Mouse (Mus musculus): ENCODE data around the gene Atg16l2.

Gene Atg16l2

DNA sequence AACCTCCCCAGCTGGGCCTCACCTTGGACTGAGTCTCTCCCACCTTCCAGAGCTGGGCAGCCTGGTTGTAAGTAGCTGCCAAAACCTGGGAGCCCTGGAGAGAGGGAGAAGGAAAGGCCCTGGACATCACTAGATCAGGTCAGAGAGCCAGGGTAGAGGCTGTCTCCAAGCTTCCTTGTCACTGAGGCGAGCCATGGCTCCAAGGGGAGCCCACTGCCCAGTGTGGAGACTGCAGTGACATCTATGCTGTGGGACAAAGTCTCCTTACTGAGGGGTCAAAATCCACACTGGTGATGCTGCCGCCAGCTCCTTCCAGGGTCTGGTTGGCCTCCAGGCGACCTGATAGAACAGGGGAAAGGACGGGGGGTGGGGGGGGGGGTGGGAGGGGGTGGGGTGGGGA is 10.0 kb downstream of the Atg16l2 start:
- no peak for DNase-seq (ENCODE audit: low spot score in 2 of 2)

DNA sequence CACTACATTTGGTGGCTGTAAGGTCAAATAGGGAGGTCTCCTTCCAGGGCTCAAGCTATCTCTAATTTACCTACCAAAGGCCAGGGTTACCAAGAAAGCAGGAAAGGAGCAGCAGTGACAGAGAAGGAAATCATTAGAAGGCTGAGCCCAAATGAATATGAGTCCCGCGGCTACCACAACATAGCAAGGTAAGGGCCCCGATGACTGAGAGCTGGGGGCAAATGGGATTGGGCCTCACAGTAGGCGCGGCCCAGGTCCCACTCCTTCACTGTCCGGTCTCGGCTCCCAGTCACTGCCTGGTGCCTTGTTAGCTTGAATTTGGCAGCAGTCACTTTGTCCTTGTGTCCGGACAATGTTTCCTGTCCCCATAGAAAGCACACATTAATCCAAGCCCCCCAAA is 10.4 kb downstream of the Atg16l2 start:
- no peak for DNase-seq (ENCODE audit: low spot score in 2 of 2)

DNA sequence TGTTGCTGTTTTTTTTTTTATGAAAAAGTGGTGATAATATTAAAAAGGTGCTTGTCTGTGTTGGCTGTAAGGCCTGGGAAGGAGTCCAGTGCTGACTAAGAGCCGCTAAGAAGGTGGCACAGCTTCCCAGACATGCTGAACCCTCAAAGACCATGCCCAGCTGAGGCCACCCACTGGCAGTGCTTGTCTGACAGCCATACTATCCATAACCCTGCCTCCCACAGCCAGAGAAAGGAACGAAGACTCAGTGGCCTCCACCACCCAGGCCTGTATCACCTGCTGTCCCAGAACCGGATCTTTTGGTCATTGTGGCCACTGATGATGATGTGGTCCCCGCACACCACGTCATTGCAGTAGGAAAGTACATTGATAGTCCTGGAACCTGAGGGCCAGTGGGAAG is 10.8 kb downstream of the Atg16l2 start:
- no peak for DNase-seq (ENCODE audit: low spot score in 2 of 2)

DNA sequence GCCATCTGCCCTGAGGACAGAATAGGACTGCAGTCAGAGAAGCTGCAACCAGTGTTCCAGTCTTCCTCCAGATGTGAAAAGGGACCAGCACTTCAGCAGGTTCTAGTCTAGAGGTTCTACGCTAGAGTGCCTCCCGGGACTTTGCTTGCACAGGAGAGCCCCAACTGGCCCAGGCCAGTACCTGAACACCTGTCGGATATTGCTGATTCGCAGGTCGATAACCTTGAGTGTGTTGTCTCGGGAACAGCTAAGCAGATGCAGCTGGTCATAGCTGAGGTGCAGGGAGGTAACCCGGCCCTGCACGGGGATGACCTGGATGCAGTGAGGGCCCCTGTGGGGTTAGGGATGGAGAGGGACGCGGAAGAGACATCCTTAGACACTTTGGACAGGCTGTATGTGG is 11.7 kb downstream of the Atg16l2 start:
- DNase-seq (ENCODE audit: low spot score in 2 of 2) = no peak

DNA sequence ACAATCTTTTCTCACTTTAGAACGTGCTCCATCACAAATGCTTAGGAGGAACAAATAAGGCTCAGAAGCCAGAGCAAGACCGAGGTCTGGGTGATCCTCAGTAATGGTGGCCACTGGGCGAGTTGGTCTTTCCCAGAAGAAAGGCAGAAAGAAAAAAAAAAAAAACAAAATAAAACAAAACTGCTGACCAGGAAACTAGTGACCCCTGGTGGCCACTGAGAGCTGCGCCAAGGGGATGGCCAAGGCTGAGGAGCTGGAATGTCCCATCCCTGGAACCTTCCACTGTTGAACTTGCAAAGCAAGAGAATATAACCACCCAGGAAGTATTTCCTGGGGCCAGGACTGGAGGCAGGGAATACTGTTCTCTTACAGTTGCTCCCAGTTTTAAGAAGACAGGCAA is 13.6 kb downstream of the Atg16l2 start:
- DNase-seq (ENCODE audit: low spot score in 2 of 2) = no peak

DNA sequence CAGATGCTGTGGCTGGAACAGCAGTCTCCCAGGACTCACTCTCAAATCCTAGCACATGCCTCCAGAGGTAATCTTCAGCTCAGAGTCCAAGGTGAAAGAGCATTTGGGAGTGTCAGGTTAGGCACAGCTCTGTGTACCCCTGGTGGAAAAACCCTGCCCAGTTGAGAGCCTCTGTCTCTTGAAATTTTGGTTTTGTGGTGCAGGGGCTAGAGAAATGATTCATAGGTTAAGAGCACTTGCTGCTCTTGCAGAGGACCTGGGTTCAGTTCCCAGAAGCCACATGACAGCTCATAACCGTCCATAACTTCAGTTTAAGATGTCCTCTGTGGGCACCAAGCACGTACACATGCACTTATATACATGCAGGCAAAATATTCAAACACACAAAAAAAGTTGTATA is 14.2 kb downstream of the Atg16l2 start:
- DNase-seq (ENCODE audit: low spot score in 2 of 2) = no peak

DNA sequence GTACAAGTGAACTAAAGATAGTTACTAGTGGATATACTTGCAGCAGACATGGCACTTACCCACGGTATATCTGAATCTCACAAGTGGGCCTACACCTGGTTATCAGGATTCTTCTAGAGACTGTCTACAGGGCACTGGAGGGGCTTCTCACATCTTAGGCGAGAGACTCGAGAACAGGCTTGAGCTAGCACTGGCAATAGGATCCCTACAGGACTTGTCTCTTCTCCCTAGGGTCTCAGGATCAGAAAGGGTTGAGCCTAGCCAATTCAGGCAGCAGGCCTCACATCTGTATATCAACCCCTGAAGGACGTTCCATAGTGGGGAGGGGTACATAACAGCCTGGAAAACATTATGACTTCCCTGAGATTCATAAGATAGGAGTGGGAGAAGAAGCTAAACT is 15.2 kb downstream of the Atg16l2 start:
- DNase-seq (ENCODE audit: low spot score in 2 of 2) = no peak

DNA sequence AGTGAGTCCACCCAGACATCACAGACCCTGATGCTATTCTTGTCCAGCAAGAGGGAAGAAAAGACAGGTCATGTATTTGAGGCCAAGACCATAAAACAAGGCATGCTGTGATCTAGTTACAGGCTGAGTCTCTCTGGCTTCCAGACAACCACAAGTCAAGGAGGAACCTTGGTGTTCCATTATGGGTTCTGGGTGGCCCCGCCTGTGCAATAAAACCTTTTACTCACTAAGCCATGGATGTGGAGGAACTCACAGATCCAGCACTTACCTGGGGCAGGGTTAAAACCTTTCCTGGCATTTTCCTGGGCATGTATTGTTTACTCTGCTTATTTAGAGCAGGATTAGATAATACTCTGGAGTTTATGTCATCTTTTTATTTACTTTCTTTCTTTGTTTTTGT is 17.5 kb downstream of the Atg16l2 start:
- no peak for DNase-seq (ENCODE audit: low spot score in 2 of 2)

DNA sequence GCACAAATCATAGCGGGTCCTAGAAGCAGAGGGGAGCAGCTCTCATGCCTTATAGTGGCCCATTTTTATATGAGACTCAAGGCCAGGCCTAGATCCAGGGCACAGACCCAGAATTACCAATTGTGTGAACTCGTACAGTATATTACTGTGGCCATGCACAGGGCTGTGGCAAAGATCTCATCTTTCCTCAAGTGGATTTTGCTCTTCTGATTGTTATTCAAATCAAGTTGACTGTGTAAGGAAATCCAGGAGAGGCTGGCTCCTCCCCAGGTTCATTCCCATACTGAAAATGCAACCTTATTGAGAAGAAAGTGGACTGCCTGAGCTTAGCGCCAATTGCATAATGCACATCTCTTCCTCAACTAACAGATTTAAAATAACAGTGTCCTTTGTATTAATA is 19.3 kb downstream of the Atg16l2 start:
- DNase-seq (ENCODE audit: low spot score in 2 of 2) = no peak

DNA sequence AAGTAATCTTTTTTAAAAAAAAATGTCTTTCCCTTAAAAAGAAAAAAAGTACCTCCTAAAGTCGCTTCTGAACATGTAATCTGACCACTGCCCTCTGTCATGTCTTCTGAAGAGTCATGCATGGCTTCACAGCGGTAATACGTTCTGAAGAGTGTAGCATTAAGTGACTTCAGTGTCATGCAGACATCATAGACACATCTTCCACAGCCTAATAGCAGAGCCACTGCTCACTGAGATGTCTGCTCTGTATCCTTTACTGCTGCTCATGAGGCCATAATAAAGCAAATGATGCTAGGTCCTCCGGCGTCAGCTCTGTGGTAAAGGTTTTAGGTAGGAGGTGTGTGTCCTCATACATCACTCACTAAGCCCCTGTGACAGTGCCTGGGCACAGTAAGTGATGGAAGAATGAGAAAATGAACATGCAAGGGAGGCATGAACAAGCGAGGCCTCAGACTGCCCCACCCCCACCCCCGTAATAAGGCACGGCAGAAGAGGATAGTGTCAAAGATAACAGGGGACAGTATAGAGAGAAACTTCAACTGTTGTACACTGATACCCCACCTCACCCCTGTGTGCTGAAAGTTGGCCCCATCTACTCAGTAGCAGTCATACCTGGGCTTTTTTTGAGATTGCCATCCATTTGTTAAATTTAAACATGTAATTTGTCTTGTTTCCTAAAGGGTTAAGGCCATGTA is 29.4 kb downstream of the Atg16l2 start:
- no peak for DNase-seq (ENCODE audit: low spot score in 2 of 2)

DNA sequence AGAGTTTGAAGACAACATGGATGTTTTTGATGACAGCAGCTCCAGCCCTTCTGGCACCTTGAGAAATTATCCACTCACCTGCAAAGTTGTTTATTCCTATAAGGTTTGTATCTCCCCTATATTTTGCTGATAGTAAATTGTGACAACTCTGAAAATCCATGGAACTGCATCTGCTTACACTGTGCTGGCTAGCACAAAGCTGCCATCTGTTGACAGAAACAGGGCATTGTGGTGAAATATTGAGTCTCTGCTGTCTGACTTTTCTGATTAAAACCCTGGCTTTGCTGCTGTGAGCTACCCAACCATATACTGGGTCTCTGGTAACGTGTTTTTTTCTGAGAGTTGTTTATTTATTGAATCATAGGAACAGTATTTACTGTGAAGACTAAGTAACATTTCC is 30.4 kb downstream of the Atg16l2 start:
- no peak for DNase-seq (ENCODE audit: low spot score in 2 of 2)

DNA sequence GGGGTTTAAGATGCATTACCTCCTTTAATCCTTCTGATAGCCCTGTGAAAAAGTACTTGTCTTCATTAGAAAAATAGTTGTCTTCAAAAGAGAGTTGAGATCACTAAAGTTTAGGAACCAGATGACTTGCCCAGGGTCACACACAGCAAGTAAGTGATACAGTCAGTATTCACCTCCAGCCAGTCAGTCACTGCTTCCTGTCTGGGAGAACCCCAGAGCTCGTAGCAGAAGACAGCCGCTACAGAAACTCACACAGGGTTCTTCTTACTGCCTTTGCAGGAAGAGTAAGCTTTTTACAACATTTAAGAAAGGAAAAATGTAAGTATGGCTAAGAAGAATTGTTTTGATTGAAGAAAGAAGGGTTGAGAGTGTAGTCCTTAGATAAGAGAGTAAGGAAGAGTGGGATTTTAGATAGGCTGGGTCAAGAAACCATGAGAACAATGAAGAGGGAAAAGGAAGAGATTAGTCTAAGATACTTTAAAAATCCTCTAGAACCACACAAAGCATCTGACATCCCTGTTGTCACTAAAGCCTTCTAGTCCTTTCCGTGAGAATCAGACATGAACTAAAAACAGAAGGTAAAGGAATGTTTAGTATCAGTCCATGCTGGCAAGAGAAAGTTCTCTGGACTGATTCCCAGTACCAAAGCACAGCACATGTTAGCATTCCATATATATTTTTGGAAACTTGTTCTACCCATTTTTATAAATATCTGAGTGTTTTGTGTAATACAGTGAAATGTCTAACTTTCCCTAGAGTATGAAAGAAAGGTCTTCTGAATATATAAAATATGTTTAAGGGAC is 34.4 kb downstream of the Atg16l2 start:
- DNase-seq (ENCODE audit: low spot score in 2 of 2) = no peak

DNA sequence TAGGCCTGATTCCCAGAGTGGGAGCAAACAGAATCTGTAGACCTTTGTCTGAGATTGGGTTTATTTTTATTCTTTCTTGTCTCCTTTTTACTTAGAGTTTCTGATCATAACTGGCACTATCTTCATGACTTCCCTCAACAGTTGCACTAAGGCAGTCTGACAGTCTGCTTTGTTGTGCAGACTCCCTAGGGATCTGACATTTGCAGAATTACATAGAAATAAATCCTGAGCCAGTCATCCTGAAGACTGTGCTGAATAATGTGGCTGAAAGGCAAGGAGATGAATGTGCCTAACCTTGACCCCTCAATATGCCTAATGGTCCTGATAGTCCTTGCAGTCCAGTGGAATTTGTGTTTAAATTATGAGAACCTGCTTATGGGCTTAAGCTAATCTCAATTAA is 38.5 kb downstream of the Atg16l2 start:
- DNase-seq (ENCODE audit: low spot score in 2 of 2) = no peak

DNA sequence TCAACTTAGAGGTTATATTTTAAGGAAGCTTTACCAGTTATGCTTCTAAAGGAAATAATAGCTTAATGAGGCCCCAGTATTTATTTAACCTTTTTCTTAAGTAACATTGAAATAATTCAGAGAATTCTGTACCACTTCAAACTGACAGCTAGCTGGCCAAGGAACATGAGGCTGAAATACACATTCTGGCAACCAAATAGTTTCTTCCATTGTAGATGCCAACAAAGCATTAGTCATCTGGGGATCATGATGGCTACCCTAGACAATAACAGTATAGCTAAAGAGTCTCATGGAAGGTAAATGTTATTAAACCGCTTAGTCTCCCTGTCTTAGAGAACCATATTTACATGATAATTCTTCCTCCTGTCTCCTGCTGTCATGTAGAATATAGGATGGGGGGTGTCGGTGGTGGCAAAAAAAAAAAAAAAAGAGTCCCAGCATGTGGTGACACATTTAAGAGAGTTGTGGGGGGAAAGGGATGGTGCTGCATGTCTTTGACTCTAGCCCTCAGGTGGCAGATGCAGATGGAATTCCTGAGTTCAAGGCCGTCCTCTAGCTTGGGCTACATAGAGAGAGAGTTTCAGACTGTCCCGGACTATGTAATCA is 40.0 kb downstream of the Atg16l2 start:
- no peak for DNase-seq (ENCODE audit: low spot score in 2 of 2)

DNA sequence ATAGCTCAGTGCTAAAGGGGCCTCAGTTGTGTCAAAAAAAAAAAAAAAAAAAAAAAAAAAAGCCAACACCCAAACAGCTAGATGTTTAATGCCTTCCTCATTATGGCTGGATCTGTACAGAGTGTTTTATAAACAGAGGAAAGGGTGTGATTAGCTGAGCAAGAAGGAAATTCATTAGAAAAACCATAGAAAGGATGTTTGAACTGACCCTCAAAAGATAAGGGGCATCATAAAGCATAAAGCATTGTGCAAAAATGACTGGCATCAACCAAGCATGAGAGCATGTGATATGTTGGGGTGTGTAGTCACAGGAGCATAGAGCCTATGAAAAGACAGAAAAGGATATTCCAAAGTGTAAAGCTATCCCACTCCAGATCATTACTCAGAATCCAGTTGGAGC is 43.6 kb downstream of the Atg16l2 start:
- no peak for DNase-seq (ENCODE audit: low spot score in 2 of 2)

DNA sequence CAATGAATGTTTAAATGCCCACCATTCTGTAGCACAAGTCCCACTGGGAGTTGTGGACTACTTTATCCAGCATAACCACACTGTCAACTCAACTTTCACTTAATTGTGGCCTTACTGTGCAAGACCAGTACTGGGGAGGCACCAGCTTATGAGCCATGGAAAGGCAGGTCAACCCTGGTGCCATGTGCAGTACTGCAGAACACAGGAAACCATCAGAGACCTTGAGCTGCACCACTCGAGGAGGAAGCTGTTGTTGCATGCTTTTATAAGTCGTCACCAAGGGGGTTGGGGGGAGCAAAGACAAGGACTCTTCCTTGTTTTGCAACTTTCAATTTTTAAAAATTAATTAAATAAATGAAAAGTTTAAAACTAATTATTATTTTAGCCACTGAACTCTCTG is 49.0 kb downstream of the Atg16l2 start:
- DNase-seq (ENCODE audit: low spot score in 2 of 2) = no peak

DNA sequence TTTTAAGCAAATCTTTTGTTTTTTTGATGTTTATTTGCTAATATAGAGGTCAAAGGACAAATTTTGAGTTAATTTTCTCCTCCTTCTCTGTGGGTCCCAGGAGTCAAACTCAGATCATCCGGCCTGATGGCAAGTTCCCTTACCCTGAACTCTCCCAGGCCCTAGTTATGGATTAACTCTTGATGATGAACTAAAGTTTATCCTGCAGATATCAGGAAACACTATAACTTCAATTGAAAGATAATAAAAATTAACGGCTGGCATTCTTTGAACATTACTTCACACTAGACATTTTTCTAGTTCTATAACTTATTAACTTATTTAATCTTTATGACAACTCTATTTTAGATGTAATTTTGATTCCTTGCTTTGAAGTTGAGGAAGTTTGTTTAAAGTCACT is 52.9 kb downstream of the Atg16l2 start:
- no peak for DNase-seq (ENCODE audit: low spot score in 2 of 2)

DNA sequence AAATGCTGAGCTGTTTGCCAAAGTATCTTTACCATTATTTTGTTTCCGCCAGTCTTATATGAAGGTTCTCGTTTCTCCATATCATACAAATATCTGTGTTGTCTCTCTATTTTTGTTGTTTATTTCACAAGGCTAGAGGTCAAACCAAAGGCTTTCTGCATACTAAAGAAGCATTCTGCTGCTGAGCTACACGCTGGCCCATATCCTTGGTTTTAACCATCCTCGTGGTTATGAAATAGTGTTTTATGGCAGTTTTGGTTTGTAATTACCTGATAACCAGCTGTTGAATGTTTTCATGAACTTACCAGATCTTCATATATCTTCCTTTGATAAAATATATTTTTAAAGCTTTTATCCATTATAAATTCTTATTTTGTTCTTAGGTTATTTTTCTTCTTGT is 53.3 kb downstream of the Atg16l2 start:
- DNase-seq (ENCODE audit: low spot score in 2 of 2) = no peak

DNA sequence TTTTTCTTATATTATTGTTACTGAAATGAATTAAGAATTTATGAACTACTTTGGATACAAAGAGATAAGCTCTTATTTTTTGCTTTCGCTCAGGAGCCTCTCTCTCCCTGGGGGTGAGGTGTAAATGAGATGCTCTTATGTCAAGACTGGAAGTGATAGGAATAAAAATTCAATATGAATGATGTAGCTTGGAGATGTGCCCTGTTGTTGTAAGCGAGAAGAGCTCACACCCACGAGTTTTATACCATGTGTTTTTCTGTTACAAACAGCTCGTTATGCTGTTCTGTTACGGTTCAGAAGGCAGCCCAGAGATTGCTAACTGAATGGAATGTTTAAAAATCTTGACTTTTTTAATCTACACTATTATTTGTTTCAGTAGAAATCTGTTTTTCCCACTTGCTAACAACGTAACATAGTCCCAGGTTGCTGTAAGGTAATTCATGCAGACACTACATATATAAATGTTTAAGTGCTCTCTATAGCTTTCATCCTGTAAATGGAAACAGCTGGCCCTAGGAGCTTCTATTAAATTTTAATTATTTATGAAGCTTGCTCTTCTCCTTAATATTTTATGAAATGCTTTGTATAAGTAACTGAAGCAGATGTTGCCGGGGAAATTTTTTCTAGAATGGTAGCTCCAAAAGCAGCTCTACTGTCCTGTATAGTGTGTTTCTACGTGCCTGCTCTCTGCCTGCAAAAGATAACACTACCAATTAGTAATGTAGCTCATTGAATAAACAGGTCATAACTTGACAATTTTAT is 65.2 kb downstream of the Atg16l2 start:
- no peak for DNase-seq (ENCODE audit: low spot score in 2 of 2)

DNA sequence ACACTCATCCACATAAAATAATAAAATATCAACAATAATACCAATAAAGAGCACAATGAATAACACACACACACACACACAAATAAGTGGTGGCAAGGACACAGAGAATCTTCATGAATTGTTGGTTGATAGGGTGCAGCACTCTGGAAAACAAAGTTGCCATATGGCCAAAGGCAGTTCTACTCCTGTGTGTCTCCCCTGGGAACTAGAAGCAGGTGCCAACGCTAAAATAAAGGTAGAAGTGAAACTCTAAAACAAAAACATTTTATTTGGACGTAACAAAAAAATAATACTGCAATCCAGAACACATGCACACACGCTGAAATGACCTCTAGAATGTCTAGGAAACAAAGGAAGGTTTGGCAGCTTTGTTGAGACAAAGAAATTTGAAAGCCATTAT is 69.3 kb downstream of the Atg16l2 start:
- no peak for DNase-seq (ENCODE audit: low spot score in 2 of 2)

DNA sequence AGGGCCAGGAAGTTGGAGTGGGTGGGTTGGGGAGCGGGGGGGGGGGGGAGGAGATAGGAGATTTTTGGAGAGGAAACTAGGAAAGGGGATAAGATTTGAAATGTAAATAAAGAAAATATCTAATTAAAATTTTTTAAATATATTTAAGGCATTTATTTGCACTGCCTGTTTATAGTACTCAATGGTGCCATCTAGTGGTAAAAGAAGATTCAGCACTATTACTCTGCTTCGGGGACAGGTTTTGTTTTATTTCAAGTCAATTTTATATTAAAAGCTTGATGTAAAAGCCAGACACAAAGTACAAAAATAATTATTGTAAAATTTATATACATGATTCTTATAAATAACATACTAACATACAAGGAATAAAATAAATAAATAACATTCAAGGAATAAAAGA is 70.6 kb downstream of the Atg16l2 start:
- DNase-seq (ENCODE audit: low spot score in 2 of 2) = no peak

DNA sequence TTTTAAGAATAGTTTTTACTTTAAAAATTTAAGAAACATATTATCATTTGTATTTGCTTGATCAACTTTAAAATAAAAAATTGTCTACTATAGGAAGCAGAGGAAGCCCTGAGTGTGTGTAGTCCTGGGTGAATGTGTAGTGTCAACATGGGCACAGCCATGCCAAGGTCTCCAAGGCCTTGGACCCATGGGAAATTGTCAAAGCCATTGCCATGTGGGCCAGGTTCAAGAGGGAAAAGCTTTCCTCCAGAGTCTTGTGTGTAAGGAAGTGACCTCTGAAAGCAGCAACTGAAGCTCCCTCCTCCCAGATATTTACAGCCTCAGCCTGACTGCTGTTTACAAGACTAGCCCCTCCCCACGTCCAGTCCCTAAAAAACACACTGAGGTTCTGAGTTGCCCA is 72.7 kb downstream of the Atg16l2 start:
- DNase-seq (ENCODE audit: low spot score in 2 of 2) = no peak

Measured in frontal cortex, postnatal 25 days (tissue).